Mouse (Mus musculus) thymus, postnatal 14 days (tissue): Measurements from ENCODE around the gene Osbpl3.

Source experiments
- DNase-seq: peaks from one replicate; pipeline ENCODE4 v3.0.0; 2021

Osbpl3 gene

GRCm38 (mm10) chr6:50368502-50369292, 87.3 kb downstream of the Osbpl3 start:
- no peak for DNase-seq

- DNase-seq, result no peak
Observed at GRCm38 (mm10) chr6:50367836-50368235, 88.2 kb downstream of the Osbpl3 start.

GRCm38 (mm10) chr6:50366724-50367123, 89.3 kb downstream of the Osbpl3 start:
- peak; percentile 27 for DNase-seq

GRCm38 (mm10) chr6:50366319-50366718, 89.7 kb downstream of the Osbpl3 start:
- no peak for DNase-seq

GRCm38 (mm10) chr6:50364364-50364763, 91.6 kb downstream of the Osbpl3 start:
- no peak for DNase-seq

- no peak for DNase-seq
Observed at GRCm38 (mm10) chr6:50363385-50363784, 92.6 kb downstream of the Osbpl3 start.

GRCm38 (mm10) chr6:50362704-50363261, 93.2 kb downstream of the Osbpl3 start:
- DNase-seq, result no peak

GRCm38 (mm10) chr6:50362196-50362595, 93.8 kb downstream of the Osbpl3 start:
- DNase-seq, result no peak

GRCm38 (mm10) chr6:50358104-50358679, 97.8 kb downstream of the Osbpl3 start:
- no peak for DNase-seq

GRCm38 (mm10) chr6:50354688-50355660, 101.0 kb downstream of the Osbpl3 start:
- DNase-seq, result no peak

- DNase-seq, result no peak
Observed at GRCm38 (mm10) chr6:50352812-50353211, 103.2 kb downstream of the Osbpl3 start.

- DNase-seq, result no peak
Observed at GRCm38 (mm10) chr6:50350911-50351310, 105.1 kb downstream of the Osbpl3 start.

- DNase-seq, result no peak
Observed at GRCm38 (mm10) chr6:50348619-50349018, 107.4 kb downstream of the Osbpl3 start.

- DNase-seq, result no peak
Observed at GRCm38 (mm10) chr6:50346204-50346603, 109.8 kb downstream of the Osbpl3 start.

GRCm38 (mm10) chr6:50340226-50340906, 115.6 kb downstream of the Osbpl3 start:
- no peak for DNase-seq

- DNase-seq, result no peak
Observed at GRCm38 (mm10) chr6:50337431-50337830, 118.6 kb downstream of the Osbpl3 start.

- DNase-seq, result no peak
Observed at GRCm38 (mm10) chr6:50336376-50336775, 119.6 kb downstream of the Osbpl3 start.

GRCm38 (mm10) chr6:50334846-50335821, 120.9 kb downstream of the Osbpl3 start:
- DNase-seq, result no peak

- DNase-seq, result no peak
Observed at GRCm38 (mm10) chr6:50333346-50333745, 122.7 kb downstream of the Osbpl3 start.

GRCm38 (mm10) chr6:50331477-50331876, 124.5 kb downstream of the Osbpl3 start:
- DNase-seq, result no peak

- no peak for DNase-seq
Observed at GRCm38 (mm10) chr6:50329380-50329779, 126.6 kb downstream of the Osbpl3 start.
